Mouse (Mus musculus): ENCODE measurements around the gene Ptpn4.

- TF ChIP-seq CTCF (IDR thresholded peaks at IDR 0.05; ENCODE audit: borderline replicate concordance, extremely low read depth, insufficient read depth, insufficient read length) (no peak), POLR2A (IDR thresholded peaks at IDR 0.05; ENCODE audit: borderline replicate concordance, extremely low read depth, insufficient read depth, insufficient read length, poor library complexity, severe bottlenecking) (no peak)
These were observed 48.9 kb upstream of the Ptpn4 start for GRCm38 (mm10) chr1:119886320-119886719.

Data from brain, embryonic 14.5 days (tissue).